Mouse (Mus musculus) gastrocnemius, adult 2 months (tissue): ENCODE results near the gene Fam69a. TPM values are rescaled to one million over a fixed set of nuclear protein-coding genes. Genes with fewer than 3 reads are reported as not detected.
A peak's percentile ranks its signal among the peaks of the same experiment; 100 is the strongest.
"Not testable (repeated sequence)": the region's sequence is repeated elsewhere in the genome, so short reads cannot be mapped to it uniquely, and the experiment has no call there.

ENCODE experiments used
- DNase-seq: peaks from one replicate; pipeline ENCODE4 v3.0.0; 2022
- H3K27ac ChIP-seq: fragments of 200-600 bp; 2 replicates; pipeline ENCODE4 v1.8.1; 2022; ENCODE audit warnings: mild to moderate bottlenecking
- H3K4me3 ChIP-seq: fragments of 200-600 bp; 2 replicates; pipeline ENCODE4 v1.8.1; 2022; ENCODE audit warnings: mild to moderate bottlenecking, moderate library complexity
- CTCF ChIP-seq: fragments of 200-600 bp; IDR thresholded peaks from 2 replicates; pipeline ENCODE4 v1.8.1; 2022; ENCODE audit warnings: antibody characterized with exemption, mild to moderate bottlenecking, moderate library complexity
- intact Hi-C: fragments of 180-260 bp; cut with DNase I; formaldehyde crosslinking; loops from one replicate; pipeline ENCODE4 v1.15.1; 2025
- total RNA-seq, 2 experiments: library from RNA; stranded (reverse); gene quantifications; 2 replicates each; pipeline ENCODE4 v1.2.3; 2021

The Fam69a gene
- total RNA-seq, 2 experiments from 2014 or later = 19.8 to 26.1 TPM

- no peak overlapping the region for H3K4me3 ChIP-seq
- TF ChIP-seq CTCF = no peak
- no peak for DNase-seq
- intact Hi-C loops = no loop called here
- no peak overlapping the region for H3K27ac ChIP-seq
Observed at GRCm38 (mm10) chr5:107977640-107978288, 9.1 kb downstream of the Fam69a start.

GRCm38 (mm10) chr5:107973310-107973709 is 13.6 kb downstream of the Fam69a start:
- intact Hi-C loops = no loop called here

GRCm38 (mm10) chr5:107972444-107973272 is 14.2 kb downstream of the Fam69a start:
- intact Hi-C loops = no loop called here
- no peak for DNase-seq
- H3K27ac ChIP-seq = peak overlapping the region; percentile 64
- no peak overlapping the region for H3K4me3 ChIP-seq
- no peak for TF ChIP-seq CTCF

More at GRCm38 (mm10) chr5:107973310-107973709, 13.6 kb downstream of the Fam69a start:
- DNase-seq = no peak
- no peak for TF ChIP-seq CTCF
- Histone ChIP-seq H3K4me3 (no peak overlapping the region), H3K27ac (peak overlapping the region; percentile 4; the same call in 1 of the 2 replicates)

DNA sequence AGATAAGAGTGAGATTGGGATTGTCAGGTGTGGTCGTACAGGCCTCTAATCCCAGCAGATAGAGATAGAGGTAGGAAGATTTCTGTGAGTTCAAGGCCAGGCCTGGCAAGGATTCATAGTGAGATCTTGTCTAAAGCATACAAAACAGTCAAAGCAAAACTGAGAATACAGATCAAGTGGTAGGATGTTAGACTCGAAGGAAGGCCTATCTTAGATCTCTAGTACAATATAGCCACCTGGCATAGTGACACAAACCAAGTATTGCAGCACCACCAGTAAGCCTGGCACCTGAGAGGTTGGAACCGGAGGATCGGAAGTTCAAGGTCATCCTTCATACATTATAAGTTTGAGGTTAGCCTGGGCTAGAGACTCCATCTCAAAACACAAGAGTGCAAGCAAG is 15.8 kb downstream of the Fam69a start:
- DNase-seq = no peak
- no peak for TF ChIP-seq CTCF
- peak overlapping the region; percentile 31; the same call in 1 of the 2 replicates for H3K27ac ChIP-seq
- intact Hi-C loops = no loop called here
- H3K4me3 ChIP-seq = no peak overlapping the region

GRCm38 (mm10) chr5:107969818-107970217 is 17.1 kb downstream of the Fam69a start:
- H3K4me3 ChIP-seq, intact Hi-C loops: not testable (repeated sequence)

DNA sequence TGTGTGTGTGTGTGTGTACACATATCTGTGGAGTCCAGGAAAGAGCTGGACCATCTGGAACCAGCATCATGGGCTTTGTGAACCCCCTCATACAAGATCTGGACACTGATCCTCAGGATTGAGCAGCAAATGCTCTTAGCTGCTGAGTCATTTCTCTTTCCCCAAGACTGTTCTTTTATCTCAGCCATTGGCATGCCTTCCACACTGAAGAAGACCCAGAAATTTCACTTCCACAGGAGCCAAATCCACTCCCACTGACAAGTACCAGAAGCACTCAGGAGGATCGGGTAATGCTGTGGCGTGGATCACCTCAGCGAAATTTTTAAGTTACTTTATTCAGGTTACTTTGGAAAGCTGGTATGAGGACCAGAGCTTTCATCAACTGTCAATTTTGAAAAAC is 18.8 kb downstream of the Fam69a start:
- no peak for DNase-seq
- TF ChIP-seq CTCF = no peak
- Histone ChIP-seq H3K27ac (peak overlapping the region; percentile 79), H3K4me3 (no peak overlapping the region)
- intact Hi-C loops = no loop called here

More at GRCm38 (mm10) chr5:107969818-107970217, 17.1 kb downstream of the Fam69a start:
- DNase-seq, H3K27ac ChIP-seq: not testable (repeated sequence)

GRCm38 (mm10) chr5:107966841-107967457 is 19.9 kb downstream of the Fam69a start:
- DNase-seq = no peak
- intact Hi-C loops = no loop called here
- H3K4me3 ChIP-seq = no peak overlapping the region; the same call in 1 of the 2 replicates
- TF ChIP-seq CTCF = no peak
- H3K27ac ChIP-seq = peak overlapping the region; percentile 79

DNA sequence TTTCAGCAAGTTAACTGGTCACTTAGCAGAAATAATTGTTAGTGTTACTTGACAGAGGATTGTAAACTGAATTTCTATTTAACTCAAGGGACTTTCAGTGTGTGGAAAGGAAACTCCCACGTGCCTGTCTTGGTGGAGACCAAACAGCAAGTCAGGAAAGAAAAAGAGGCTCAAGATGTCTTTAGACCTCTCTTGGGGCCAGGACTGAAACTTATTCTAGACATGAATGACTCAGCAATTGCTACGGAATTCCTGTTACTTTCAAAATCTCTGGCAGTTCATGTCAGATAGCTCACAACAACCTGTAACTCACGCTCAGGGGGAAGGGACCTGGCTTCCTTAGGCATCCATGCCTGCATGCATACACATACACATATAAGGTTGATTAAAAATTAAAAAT is 20.7 kb downstream of the Fam69a start:
- intact Hi-C loops = no loop called here
- no peak for DNase-seq
- peak overlapping the region; percentile 79 for H3K27ac ChIP-seq
- TF ChIP-seq CTCF = no peak
- H3K4me3 ChIP-seq = peak overlapping the region; percentile 29

DNA sequence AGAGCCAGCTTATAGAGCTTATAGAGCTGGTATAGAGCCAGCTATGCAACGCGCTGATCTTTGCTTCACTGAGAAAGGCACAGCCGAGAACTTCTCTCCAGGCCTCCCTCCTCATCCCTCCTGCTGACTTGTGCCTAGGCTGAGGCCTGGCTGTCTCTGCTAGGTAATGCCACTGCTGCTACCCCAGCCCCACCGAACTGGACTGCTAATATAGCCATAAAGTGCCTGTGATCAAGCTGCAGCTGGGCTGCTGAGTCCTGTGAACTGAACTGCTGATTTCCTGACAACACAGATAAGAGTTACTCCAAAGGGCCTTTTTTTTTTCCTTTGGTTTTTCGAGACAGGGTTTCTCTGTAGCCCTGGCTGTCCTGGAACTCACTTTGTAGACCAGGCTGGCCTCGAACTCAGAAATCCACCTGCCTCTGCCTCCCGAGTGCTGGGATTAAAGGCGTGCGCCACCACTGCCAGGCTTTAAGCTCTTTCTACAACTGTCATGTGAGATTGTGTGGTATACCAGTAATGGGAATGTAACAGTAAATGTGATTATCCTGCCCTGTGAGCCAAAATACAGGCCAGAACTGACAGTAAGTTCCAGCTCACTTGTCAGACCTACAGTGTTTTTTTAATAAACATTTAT is 21.4 kb downstream of the Fam69a start:
- no peak for TF ChIP-seq CTCF
- intact Hi-C loops = loop anchor here (2.0 kb wide), 1 partner anchor 17 kb away; no protein-coding TSS in a partner anchor
- H3K27ac ChIP-seq = peak overlapping the region; percentile 79
- DNase-seq = no peak
- H3K4me3 ChIP-seq = no peak overlapping the region

DNA sequence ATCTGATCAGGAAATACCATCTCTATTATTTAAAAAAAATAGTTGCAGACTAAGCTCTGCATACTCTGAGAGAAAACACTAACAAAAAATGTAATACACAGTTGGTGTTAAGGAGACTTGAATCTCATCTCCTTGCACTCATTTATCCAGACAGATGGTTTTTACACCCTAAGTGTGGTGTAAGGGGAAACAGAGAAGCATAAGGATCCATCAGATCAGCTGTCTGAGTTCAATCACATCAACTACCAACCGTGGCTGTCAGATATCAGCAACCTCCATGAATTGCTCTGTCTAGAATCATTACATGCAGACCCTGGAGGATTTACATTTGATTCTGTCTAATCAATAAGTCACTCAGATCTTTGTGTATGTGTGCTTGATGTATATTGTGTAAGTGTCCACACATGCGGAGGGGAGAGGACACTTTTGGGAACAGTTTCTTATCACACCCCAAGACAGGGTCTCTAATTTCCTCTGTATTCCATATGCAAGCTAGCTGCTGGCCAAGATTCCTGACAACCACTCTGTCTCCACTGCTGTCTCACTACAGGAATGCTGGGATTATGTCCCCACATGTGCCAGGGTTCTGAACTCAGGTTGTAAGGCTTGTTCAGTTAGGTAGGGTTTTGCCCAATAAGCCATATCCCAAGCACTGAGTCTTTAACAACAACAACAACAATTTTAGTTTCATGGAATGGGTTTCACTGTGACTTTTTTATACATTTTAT is 22.7 kb downstream of the Fam69a start:
- intact Hi-C loops = loop anchor here (2.0 kb wide), 1 partner anchor 15 kb away; no protein-coding TSS in a partner anchor
- H3K27ac ChIP-seq = peak overlapping the region; percentile 28
- H3K4me3 ChIP-seq = no peak overlapping the region
- no peak for TF ChIP-seq CTCF
- DNase-seq = no peak

DNA sequence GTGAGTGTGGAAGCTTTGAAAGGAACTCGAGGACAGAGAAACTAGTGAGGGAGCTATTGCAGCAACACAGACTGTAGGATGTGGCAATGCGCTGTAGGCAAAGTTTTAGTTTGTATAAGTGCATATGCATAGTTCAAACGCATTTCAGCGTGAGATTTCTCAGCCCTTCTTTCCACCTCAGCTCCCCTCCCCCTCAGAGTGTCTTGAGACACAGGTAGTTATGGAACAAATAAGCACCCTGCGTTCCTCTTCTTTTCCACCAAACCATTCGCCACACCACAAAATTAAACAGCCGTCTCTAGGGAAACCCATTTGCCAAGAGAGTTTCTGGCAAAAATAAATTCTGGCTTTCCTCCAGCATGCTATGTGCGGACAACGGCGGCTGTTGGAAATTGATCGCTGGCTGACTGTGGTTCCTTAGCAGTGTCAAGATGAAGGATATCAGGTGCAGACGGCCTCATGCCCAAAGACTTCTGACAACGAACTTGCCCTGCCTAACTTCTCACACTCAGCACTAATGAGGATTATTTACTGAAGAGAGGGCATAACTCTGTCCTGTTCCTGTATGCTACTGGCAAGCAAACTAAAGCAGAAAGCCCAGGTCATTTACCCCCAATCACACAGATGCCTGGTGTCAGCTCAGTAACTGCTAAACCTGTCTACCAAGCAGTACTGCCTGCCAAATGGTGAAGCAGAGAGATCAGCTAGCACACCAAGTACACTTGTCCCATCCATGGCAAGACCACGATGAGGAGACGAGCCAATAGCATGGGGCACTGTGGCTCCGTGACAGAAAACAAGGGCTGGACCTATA is 25.2 kb downstream of the Fam69a start:
- Histone ChIP-seq H3K27ac (peak overlapping the region; percentile 88), H3K4me3 (peak overlapping the region; percentile 62)
- peak; percentile 82 for DNase-seq
- no peak for TF ChIP-seq CTCF
- intact Hi-C loops = loop anchor here (2.0 kb wide), 1 partner anchor 19 kb away; no protein-coding TSS in a partner anchor
